Mouse (Mus musculus): ENCODE measurements around the gene Rtn2.

The Rtn2 gene

GRCm38 (mm10) chr7:19319458-19319857, 37.0 kb downstream of the Rtn2 start:
- DNase-seq (ENCODE audit: extremely low spot score) = no peak

GRCm38 (mm10) chr7:19319906-19320305, 37.5 kb downstream of the Rtn2 start:
- DNase-seq (ENCODE audit: extremely low spot score) = peak; percentile 96

GRCm38 (mm10) chr7:19320637-19321036, 38.2 kb downstream of the Rtn2 start:
- DNase-seq (ENCODE audit: extremely low spot score) = no peak

- no peak for DNase-seq (ENCODE audit: extremely low spot score)
These were observed 39.0 kb downstream of the Rtn2 start for GRCm38 (mm10) chr7:19321464-19321863.

GRCm38 (mm10) chr7:19322489-19322888, 40.1 kb downstream of the Rtn2 start:
- DNase-seq (ENCODE audit: extremely low spot score) = no peak

- DNase-seq (ENCODE audit: extremely low spot score) = no peak
These were observed 41.8 kb downstream of the Rtn2 start for GRCm38 (mm10) chr7:19324221-19324620.

GRCm38 (mm10) chr7:19325262-19326199, 43.1 kb downstream of the Rtn2 start:
- DNase-seq (ENCODE audit: extremely low spot score) = no peak

GRCm38 (mm10) chr7:19326359-19326758, 43.9 kb downstream of the Rtn2 start:
- peak; percentile 87 for DNase-seq (ENCODE audit: extremely low spot score)

- peak; percentile 89 for DNase-seq (ENCODE audit: extremely low spot score)
These were observed 44.7 kb downstream of the Rtn2 start for GRCm38 (mm10) chr7:19327128-19327527.

- no peak for DNase-seq (ENCODE audit: extremely low spot score)
These were observed 45.4 kb downstream of the Rtn2 start for GRCm38 (mm10) chr7:19327782-19328181.

- no peak for DNase-seq (ENCODE audit: extremely low spot score)
These were observed 46.0 kb downstream of the Rtn2 start for GRCm38 (mm10) chr7:19328425-19328824.

GRCm38 (mm10) chr7:19331910-19332309, 49.5 kb downstream of the Rtn2 start:
- no peak for DNase-seq (ENCODE audit: extremely low spot score)

GRCm38 (mm10) chr7:19332709-19333352, 50.4 kb downstream of the Rtn2 start:
- peak; percentile 56 for DNase-seq (ENCODE audit: extremely low spot score)

- no peak for DNase-seq (ENCODE audit: extremely low spot score)
These were observed 53.2 kb downstream of the Rtn2 start for GRCm38 (mm10) chr7:19335583-19335982.

- DNase-seq (ENCODE audit: extremely low spot score) = no peak
These were observed 54.7 kb downstream of the Rtn2 start for GRCm38 (mm10) chr7:19337122-19337521.

- DNase-seq (ENCODE audit: extremely low spot score) = no peak
These were observed 55.6 kb downstream of the Rtn2 start for GRCm38 (mm10) chr7:19338060-19338459.

GRCm38 (mm10) chr7:19338596-19338995, 56.2 kb downstream of the Rtn2 start:
- DNase-seq (ENCODE audit: extremely low spot score) = no peak

- no peak for DNase-seq (ENCODE audit: extremely low spot score)
These were observed 58.8 kb downstream of the Rtn2 start for GRCm38 (mm10) chr7:19341250-19341649.

GRCm38 (mm10) chr7:19341761-19342409, 59.5 kb downstream of the Rtn2 start:
- DNase-seq (ENCODE audit: extremely low spot score) = peak; percentile 54

- DNase-seq (ENCODE audit: extremely low spot score) = peak; percentile 88
These were observed 60.1 kb downstream of the Rtn2 start for GRCm38 (mm10) chr7:19342481-19343027.

GRCm38 (mm10) chr7:19343210-19343808, 60.9 kb downstream of the Rtn2 start:
- peak; percentile 80 for DNase-seq (ENCODE audit: extremely low spot score)

All from embryo, embryonic 9.5 days (tissue).